Mouse (Mus musculus) forebrain, postnatal 0 days (tissue): Measurements from ENCODE around the gene Per2. TPM values are rescaled to one million over a fixed set of nuclear protein-coding genes. Genes with fewer than 3 reads are reported as not detected.

Experiments used
- ATAC-seq: fragments of 200-750 bp; cut with Nextera tagmentation; 2 replicates; pipeline ENCODE4 v1.8.0; 2017; ENCODE audit warnings: mild to moderate bottlenecking, moderate library complexity
- DNase-seq: peaks from one replicate; pipeline ENCODE4 v3.0.0-alpha.2; 2015
- H3K27ac ChIP-seq: fragments of 300-500 bp; sonication (generic); 2 replicates; pipeline ENCODE4 v1.5.1; 2014; ENCODE audit warnings: low read depth, mild to moderate bottlenecking, antibody characterized with exemption, low read length, moderate library complexity, mixed read lengths
- H3K27me3 ChIP-seq: fragments of 300-500 bp; sonication (generic); 2 replicates; pipeline ENCODE4 v1.6.1; 2014; ENCODE audit warnings: mild to moderate bottlenecking, low read length, mixed read lengths; ENCODE audit not compliant: insufficient read depth
- H3K36me3 ChIP-seq: fragments of 300-500 bp; sonication (generic); 2 replicates; pipeline ENCODE4 v1.6.1; 2014; ENCODE audit warnings: mild to moderate bottlenecking, moderate library complexity; ENCODE audit not compliant: insufficient read depth
- H3K4me1 ChIP-seq: fragments of 300-500 bp; sonication (generic); 2 replicates; pipeline ENCODE4 v1.6.1; 2014; ENCODE audit warnings: antibody characterized with exemption; ENCODE audit not compliant: insufficient read depth
- H3K4me2 ChIP-seq: fragments of 300-500 bp; sonication (generic); 2 replicates; pipeline ENCODE4 v1.6.1; 2014; ENCODE audit warnings: low read depth, mild to moderate bottlenecking, moderate library complexity
- H3K4me3 ChIP-seq: fragments of 300-500 bp; sonication (generic); 2 replicates; pipeline ENCODE4 v1.5.1; 2014; ENCODE audit warnings: low read depth, low read length, mixed read lengths
- H3K9ac ChIP-seq: fragments of 300-500 bp; sonication (generic); 2 replicates; pipeline ENCODE4 v1.6.1; 2014; ENCODE audit warnings: mild to moderate bottlenecking
- H3K9me3 ChIP-seq: fragments of 300-500 bp; sonication (generic); 2 replicates; pipeline ENCODE4 v1.6.1; 2016; ENCODE audit warnings: low read length
- CTCF ChIP-seq: sonication (generic); IDR thresholded peaks from 2 replicates; pipeline ENCODE4 v1.5.1; 2016; ENCODE audit warnings: antibody characterized with exemption, control low read depth, low read depth
- WGBS: fragments of 180-500 bp; shearing (Covaris S2); extraction: QIAGEN DNeasy Blood & Tissue Kit; methylation state at CpG from one replicate; pipeline ENCODE4 v1.1.7; 2014; 5-methylcytosine and 5-hydroxymethylcytosine counted together
- polyA plus RNA-seq: library from polyadenylated mRNA; unstranded; fragments of >200 nt; fragmentation: Nextera tagmentation; extraction: Ambion mirVana; gene quantifications from 2 replicates; pipeline ENCODE4 v1.2.1, GENCODE M21; 2015
- total RNA-seq: library from RNA; depleted of rRNA; stranded (reverse); fragments of >200 nt; gene quantifications from 2 replicates; pipeline ENCODE4 v1.2.3, GENCODE M21; 2014; rRNA removed

The Per2 gene
- 6.3 and 9.0 TPM in 2 replicates for total RNA-seq
- polyA plus RNA-seq: 2.3 and 4.3 TPM in 2 replicates

- 3% methylated on average over 89 of the region's 91 CpGs for WGBS
- Histone ChIP-seq H3K36me3 (no peaks in the 10 kb centered on the region), H3K9me3 (no peaks in the 10 kb centered on the region), H3K4me1 (peaks cover 20% of the 10 kb centered on the region), H3K4me3 (peak within 1 kb of the TSS; percentile 71), H3K27me3 (no peaks in the 10 kb centered on the region), H3K27ac (peak within 1 kb of the TSS; percentile 80), H3K9ac (peak within 1 kb of the TSS; percentile 80), H3K4me2 (peak within 1 kb of the TSS; percentile 93)
- peak; percentile 100 for DNase-seq
- peak; percentile 98 for ATAC-seq
- peak; percentile 59 for TF ChIP-seq CTCF
Observed at GRCm38 (mm10) chr1:91459059-91459809, at the start of gene Per2. Gene Per2 (minus strand): TSS chr1:91459324.

- TF ChIP-seq CTCF: no peak
- DNase-seq: no peak
- H3K4me2 ChIP-seq: no peak overlapping the region
- H3K27me3 ChIP-seq: no peaks in the 10 kb centered on the region
- no peak overlapping the region for H3K4me3 ChIP-seq
- no peak for ATAC-seq
- no peaks in the 10 kb centered on the region for H3K4me1 ChIP-seq
- no peaks in the 10 kb centered on the region for H3K9me3 ChIP-seq
- H3K36me3 ChIP-seq: peaks cover 53% of the 10 kb centered on the region
- 71% methylated on average over 3 of the region's 3 CpGs for WGBS
- H3K27ac ChIP-seq: no peak overlapping the region
- no peak overlapping the region for H3K9ac ChIP-seq
Observed at GRCm38 (mm10) chr1:91504615-91505014, 45.5 kb upstream of the Per2 start.

GRCm38 (mm10) chr1:91498579-91498978 lies 39.5 kb upstream of the Per2 start:
- ATAC-seq: no peak
- H3K9me3 ChIP-seq: no peaks in the 10 kb centered on the region
- 97% methylated on average over 6 of the region's 6 CpGs for WGBS
- H3K4me3 ChIP-seq: no peak overlapping the region
- TF ChIP-seq CTCF: no peak
- H3K27ac ChIP-seq: no peak overlapping the region
- no peaks in the 10 kb centered on the region for H3K27me3 ChIP-seq
- H3K9ac ChIP-seq: no peak overlapping the region
- peaks cover 5% of the 10 kb centered on the region for H3K4me1 ChIP-seq
- peaks cover 26% of the 10 kb centered on the region for H3K36me3 ChIP-seq
- DNase-seq: no peak
- H3K4me2 ChIP-seq: no peak overlapping the region

GRCm38 (mm10) chr1:91495321-91495720 lies 36.2 kb upstream of the Per2 start:
- peak overlapping the region; percentile 79 for H3K9ac ChIP-seq
- peaks cover 5% of the 10 kb centered on the region; the same call in 1 of the 2 replicates for H3K36me3 ChIP-seq
- TF ChIP-seq CTCF: no peak
- no peak overlapping the region for H3K27ac ChIP-seq
- DNase-seq: no peak
- H3K4me2 ChIP-seq: peak overlapping the region; percentile 84
- H3K27me3 ChIP-seq: no peaks in the 10 kb centered on the region
- H3K4me1 ChIP-seq: peaks cover 5% of the 10 kb centered on the region
- 48% methylated on average over 5 of the region's 5 CpGs for WGBS
- no peak for ATAC-seq
- H3K4me3 ChIP-seq: peak overlapping the region; percentile 85
- no peaks in the 10 kb centered on the region for H3K9me3 ChIP-seq

GRCm38 (mm10) chr1:91494457-91495140 lies 35.5 kb upstream of the Per2 start, which contains the start of gene Traf3ip1:
Gene Traf3ip1 (plus strand): TSS chr1:91494647.
- ATAC-seq (peak; percentile 100), DNase-seq (peak; percentile 92)
- under 1% methylated on average over 76 of the region's 79 CpGs for WGBS
- TF ChIP-seq CTCF: 0 out of 2 replicates have a peak, but pooled peaks have one; percentile 7
- no peaks in the 10 kb centered on the region for H3K27me3 ChIP-seq
- no peaks in the 10 kb centered on the region for H3K36me3 ChIP-seq
- no peaks in the 10 kb centered on the region for H3K9me3 ChIP-seq
- no peak within 1 kb of the TSS for H3K27ac ChIP-seq
- H3K4me3 ChIP-seq: peak within 1 kb of the TSS; percentile 85
- peak within 1 kb of the TSS; percentile 84 for H3K4me2 ChIP-seq
- peak within 1 kb of the TSS; percentile 79 for H3K9ac ChIP-seq
- peaks cover 5% of the 10 kb centered on the region for H3K4me1 ChIP-seq

GRCm38 (mm10) chr1:91493938-91494337 lies 34.8 kb upstream of the Per2 start:
- Histone ChIP-seq H3K27me3 (no peaks in the 10 kb centered on the region), H3K27ac (no peak overlapping the region), H3K4me2 (peak overlapping the region; percentile 84), H3K4me1 (peaks cover 5% of the 10 kb centered on the region), H3K9me3 (no peaks in the 10 kb centered on the region), H3K9ac (peak overlapping the region; percentile 79), H3K36me3 (no peaks in the 10 kb centered on the region), H3K4me3 (peak overlapping the region; percentile 85)
- no peak for DNase-seq
- no peak for TF ChIP-seq CTCF
- 37% methylated on average over 3 of the region's 3 CpGs for WGBS
- ATAC-seq: peak; percentile 11; the same call in 1 of the 2 replicates

GRCm38 (mm10) chr1:91492740-91493139 lies 33.6 kb upstream of the Per2 start:
- DNase-seq: no peak
- Histone ChIP-seq H3K9me3 (no peaks in the 10 kb centered on the region), H3K4me3 (no peak overlapping the region), H3K27me3 (no peaks in the 10 kb centered on the region), H3K4me1 (peaks cover 5% of the 10 kb centered on the region), H3K4me2 (no peak overlapping the region), H3K9ac (no peak overlapping the region), H3K36me3 (no peaks in the 10 kb centered on the region), H3K27ac (no peak overlapping the region)
- no peak for TF ChIP-seq CTCF
- 11% methylated on average over 2 of the region's 2 CpGs for WGBS
- no peak for ATAC-seq
